Mouse (Mus musculus) liver, embryonic 11.5 days (tissue): ENCODE data around the gene Cela2a. TPM values are rescaled to one million over a fixed set of nuclear protein-coding genes. Genes with fewer than 3 reads are reported as not detected.

ENCODE experiments used
- ATAC-seq: fragments of 200-750 bp; cut with Nextera tagmentation; replicated peaks from 2 replicates; pipeline ENCODE4 v1.8.0; 2017; ENCODE audit warnings: moderate number of reproducible peaks, mild to moderate bottlenecking, moderate TSS enrichment, moderate library complexity; ENCODE audit not compliant: low FRiP score
- DNase-seq: peaks from one replicate; pipeline ENCODE4 v3.0.0-alpha.2; 2017; ENCODE audit warnings: low spot score
- H3K27ac ChIP-seq: fragments of 300-500 bp; sonication (generic); 2 replicates; pipeline ENCODE4 v1.5.1; 2014; ENCODE audit warnings: mild to moderate bottlenecking, low read depth, low read length, control low read depth
- H3K27me3 ChIP-seq: fragments of 300-500 bp; sonication (generic); replicated peaks from 2 replicates; pipeline ENCODE4 v1.6.1; 2014; ENCODE audit warnings: low read length, mixed read lengths; ENCODE audit not compliant: control insufficient read depth, insufficient read depth
- H3K36me3 ChIP-seq: fragments of 300-500 bp; sonication (generic); 2 replicates; pipeline ENCODE4 v1.6.1; 2014; ENCODE audit warnings: mild to moderate bottlenecking, low read length, moderate library complexity, mixed read lengths; ENCODE audit not compliant: control insufficient read depth, insufficient read depth
- H3K4me1 ChIP-seq: fragments of 300-500 bp; sonication (generic); replicated peaks from 2 replicates; pipeline ENCODE4 v1.6.1; 2014; ENCODE audit warnings: low read length, mixed read lengths; ENCODE audit not compliant: control insufficient read depth, insufficient read depth
- H3K4me2 ChIP-seq: fragments of 300-500 bp; sonication (generic); 2 replicates; pipeline ENCODE4 v1.6.1; 2014; ENCODE audit warnings: mild to moderate bottlenecking, control low read depth, moderate library complexity
- H3K4me3 ChIP-seq: fragments of 300-500 bp; sonication (generic); 2 replicates; pipeline ENCODE4 v1.5.1; 2014; ENCODE audit warnings: low read depth, low read length, control low read depth
- H3K9ac ChIP-seq: fragments of 300-500 bp; sonication (generic); 2 replicates; pipeline ENCODE4 v1.6.1; 2014; ENCODE audit warnings: low read depth, low read length, control low read depth
- H3K9me3 ChIP-seq: fragments of 300-500 bp; sonication (generic); 2 replicates; pipeline ENCODE4 v1.6.1; 2016; ENCODE audit warnings: low read length, inconsistent platforms, mixed read lengths; ENCODE audit not compliant: control insufficient read depth
- WGBS: fragments of 180-500 bp; shearing (Covaris S2); extraction: QIAGEN DNeasy Blood & Tissue Kit; methylation state at CpG from one replicate; pipeline ENCODE4 v1.1.7; 2014; 5-methylcytosine and 5-hydroxymethylcytosine counted together
- polyA plus RNA-seq: library from polyadenylated mRNA; unstranded; fragments of >200 nt; fragmentation: Nextera tagmentation; extraction: Ambion mirVana; gene quantifications from 2 replicates; pipeline ENCODE4 v1.2.1, GENCODE M21; 2014

The Cela2a gene
- polyA plus RNA-seq, 1 experiment from 2014 or later: not detected

DNA sequence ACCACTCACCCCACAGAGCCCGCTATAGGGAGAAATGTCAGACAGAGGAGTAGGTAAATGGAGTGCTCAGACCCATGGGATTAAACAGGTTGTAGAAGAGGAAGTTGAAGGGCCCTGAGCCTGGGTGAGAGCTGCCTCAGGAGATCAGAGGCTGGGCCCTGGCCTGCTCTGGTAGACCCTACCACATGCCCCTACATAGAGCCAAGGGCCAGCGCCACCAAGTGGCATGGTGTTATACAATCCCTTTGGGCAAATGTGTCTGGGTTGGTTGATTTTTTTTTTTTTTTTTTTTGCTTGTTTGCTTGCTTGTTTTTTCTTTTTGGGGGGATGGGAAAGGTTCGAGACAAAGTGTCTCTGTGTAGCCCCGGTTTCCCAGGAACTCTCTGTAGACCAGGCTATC is 21.9 kb downstream of the Cela2a start:
- Histone ChIP-seq H3K36me3 (peaks cover 31% of the 10 kb centered on the region), H3K9me3 (no peaks in the 10 kb centered on the region), H3K4me3 (no peak overlapping the region), H3K27ac (no peak overlapping the region), H3K4me1 (no peaks in the 10 kb centered on the region), H3K27me3 (no peaks in the 10 kb centered on the region), H3K4me2 (no peak overlapping the region), H3K9ac (no peak overlapping the region)
- ATAC-seq (no peak), DNase-seq (no peak)
- 76% methylated on average over 4 of the region's 4 CpGs for WGBS

DNA sequence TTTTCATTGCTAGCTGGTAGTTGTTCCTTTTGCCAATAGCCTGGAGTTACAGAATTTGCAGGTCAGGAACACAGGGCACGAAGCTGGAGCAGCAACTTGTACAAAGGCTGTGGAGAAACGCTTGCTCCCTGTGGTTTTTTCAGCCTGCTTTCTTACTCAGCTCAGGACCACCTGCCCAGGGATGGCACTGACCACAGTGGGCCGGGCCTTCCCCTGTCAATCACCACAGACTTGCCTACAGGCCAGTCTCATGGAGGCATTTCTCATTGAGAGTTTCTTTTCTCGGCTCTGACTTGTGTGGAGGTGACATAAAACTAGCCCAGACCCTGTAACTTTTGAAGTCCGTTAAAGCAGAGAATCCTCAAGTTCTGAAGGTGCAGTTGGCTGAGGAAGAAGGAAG is 28.4 kb downstream of the Cela2a start:
- Histone ChIP-seq H3K27me3 (no peaks in the 10 kb centered on the region), H3K36me3 (peaks cover 6% of the 10 kb centered on the region; the same call in 1 of the 2 replicates), H3K4me3 (no peak overlapping the region), H3K9me3 (no peaks in the 10 kb centered on the region), H3K9ac (no peak overlapping the region), H3K4me1 (peaks cover 10% of the 10 kb centered on the region), H3K27ac (no peak overlapping the region), H3K4me2 (no peak overlapping the region)
- ATAC-seq: no peak
- WGBS: 91% methylated on average over 5 of the region's 5 CpGs
- DNase-seq: no peak

DNA sequence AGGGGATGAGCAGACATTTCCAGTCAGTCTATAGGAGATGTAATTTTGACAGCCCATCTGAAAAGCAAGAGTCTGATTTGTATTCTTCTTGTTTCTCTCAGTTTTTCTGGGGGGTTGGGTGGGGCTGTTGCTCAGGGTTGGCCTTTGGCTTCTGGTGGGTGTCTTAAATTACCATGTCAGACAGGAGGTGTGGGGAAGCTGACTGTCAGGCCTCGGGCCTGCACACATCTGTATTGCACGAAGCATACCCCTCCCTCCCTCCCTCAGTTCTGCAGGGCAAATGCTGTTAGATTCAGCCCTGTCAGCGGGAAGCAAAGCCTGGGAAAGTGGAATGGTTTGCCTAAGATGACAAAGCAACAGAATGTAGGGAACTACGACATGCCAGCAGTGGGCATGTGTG is 29.0 kb downstream of the Cela2a start:
- no peak for DNase-seq
- Histone ChIP-seq H3K4me1 (peaks cover 15% of the 10 kb centered on the region), H3K9me3 (no peaks in the 10 kb centered on the region), H3K4me3 (no peak overlapping the region), H3K27me3 (no peaks in the 10 kb centered on the region), H3K4me2 (no peak overlapping the region), H3K9ac (no peak overlapping the region), H3K36me3 (peaks cover 6% of the 10 kb centered on the region; the same call in 1 of the 2 replicates), H3K27ac (no peak overlapping the region)
- ATAC-seq: no peak
- WGBS: 90% methylated on average over 4 of the region's 4 CpGs

DNA sequence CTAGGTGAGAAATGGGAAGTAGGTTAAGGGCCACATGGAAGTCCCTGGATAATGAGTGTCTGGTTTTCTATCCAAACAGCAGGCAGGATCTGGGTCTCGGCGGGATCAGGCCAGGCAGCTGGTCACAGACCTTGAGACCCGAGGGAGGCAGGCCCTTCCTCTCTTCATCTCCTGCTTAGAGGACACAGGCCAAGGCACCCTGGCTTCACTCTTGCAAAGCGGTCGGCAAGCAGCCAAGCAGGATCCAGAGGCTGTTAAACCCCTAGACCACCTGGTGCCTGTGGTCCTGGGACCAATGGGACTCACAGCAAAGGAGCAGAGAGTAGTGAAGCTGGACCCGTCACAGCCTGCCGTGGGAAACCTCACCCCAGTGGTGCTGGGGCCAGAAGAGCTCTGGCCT is 29.6 kb downstream of the Cela2a start:
- 86% methylated on average over 7 of the region's 7 CpGs for WGBS
- H3K9ac ChIP-seq: no peak overlapping the region
- no peak for ATAC-seq

DNA sequence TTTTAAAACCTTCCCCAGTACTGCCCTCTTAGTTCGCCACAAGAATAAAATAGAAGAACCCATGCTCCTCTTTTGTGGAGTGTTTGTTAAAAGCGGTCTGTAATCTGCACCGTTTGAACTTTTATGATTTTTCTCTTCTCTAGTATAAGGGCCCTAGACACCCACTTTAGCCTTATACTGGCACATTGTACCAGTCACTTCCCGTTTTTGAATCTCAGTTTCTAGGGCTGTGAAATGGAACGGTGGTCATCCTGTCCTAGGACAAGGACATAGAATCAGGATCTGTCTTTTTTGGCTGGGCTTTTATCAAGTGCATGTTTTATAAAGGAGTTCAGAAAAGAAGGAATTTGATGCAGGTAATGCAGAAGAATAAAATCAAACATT is 31.8 kb downstream of the Cela2a start:
- 11% methylated on average over 5 of the region's 5 CpGs for WGBS
- H3K9me3 ChIP-seq: no peaks in the 10 kb centered on the region
- ATAC-seq (no peak), DNase-seq (no peak)
- H3K4me3 ChIP-seq: peak overlapping the region; percentile 78
- peak overlapping the region; percentile 93 for H3K27ac ChIP-seq
- peaks cover 6% of the 10 kb centered on the region; the same call in 1 of the 2 replicates for H3K36me3 ChIP-seq
- no peaks in the 10 kb centered on the region for H3K27me3 ChIP-seq
- peak overlapping the region; percentile 69 for H3K4me2 ChIP-seq
- H3K4me1 ChIP-seq: peaks cover 22% of the 10 kb centered on the region
- peak overlapping the region; percentile 65 for H3K9ac ChIP-seq

More for the DNA sequence above, 29.6 kb downstream of the Cela2a start:
- DNase-seq: no peak
- no peak overlapping the region for H3K27ac ChIP-seq
- peaks cover 15% of the 10 kb centered on the region for H3K4me1 ChIP-seq
- no peak overlapping the region for H3K4me2 ChIP-seq
- H3K4me3 ChIP-seq: no peak overlapping the region
- no peaks in the 10 kb centered on the region for H3K27me3 ChIP-seq
- no peaks in the 10 kb centered on the region for H3K9me3 ChIP-seq
- H3K36me3 ChIP-seq: peaks cover 6% of the 10 kb centered on the region; the same call in 1 of the 2 replicates

DNA sequence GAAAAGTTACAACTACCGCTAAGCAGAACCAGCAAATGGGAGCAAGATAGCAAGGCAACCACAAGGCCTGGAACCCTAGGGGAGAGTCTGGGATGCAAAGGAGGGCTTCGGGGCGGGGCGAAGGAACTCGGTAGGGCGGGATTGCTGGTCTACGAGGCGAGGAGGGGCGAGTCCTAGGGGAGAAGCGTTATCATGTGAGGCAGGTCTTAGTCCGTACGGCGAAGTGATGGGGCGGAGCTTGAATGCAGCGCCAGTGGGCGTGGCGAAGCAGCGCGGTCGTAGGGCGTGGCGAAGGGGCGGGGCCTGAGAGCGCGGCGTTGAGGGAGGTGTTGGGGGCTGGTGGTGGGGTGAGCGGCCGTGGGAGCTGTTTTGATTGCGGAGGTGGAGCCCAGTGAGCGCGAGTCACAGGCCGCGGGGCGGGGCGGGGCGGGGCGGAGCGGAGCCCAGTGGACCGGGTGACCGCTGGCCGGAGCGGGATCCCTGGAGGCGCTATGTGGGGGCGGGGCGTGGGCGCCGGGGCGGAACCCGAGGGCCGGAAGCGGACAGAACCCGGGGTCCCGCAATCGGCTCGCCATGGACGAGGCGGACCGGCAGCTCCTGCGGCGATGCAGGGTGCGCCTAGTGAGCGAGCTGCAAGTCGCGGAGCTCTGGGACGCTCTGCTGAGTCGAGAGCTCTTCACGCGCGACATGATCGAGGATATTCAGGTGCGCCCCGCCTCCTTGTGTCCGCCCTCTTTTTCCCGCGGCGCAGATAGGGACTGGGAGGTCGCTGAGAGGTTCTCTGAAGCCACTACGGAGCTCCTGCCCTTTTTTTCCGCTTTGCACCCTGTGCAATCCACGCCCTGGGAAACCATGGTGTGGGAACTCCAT is 32.4 kb downstream of the Cela2a start, which contains the start of gene Casp9:
Gene Casp9, plus strand, starts transcription at position 331 of the 870 bp plus-strand sequence.
- Histone ChIP-seq H3K4me3 (peak within 1 kb of the TSS; percentile 78), H3K27me3 (no peaks in the 10 kb centered on the region), H3K9me3 (no peaks in the 10 kb centered on the region), H3K9ac (peak within 1 kb of the TSS; percentile 65), H3K4me2 (peak within 1 kb of the TSS; percentile 69), H3K27ac (peak within 1 kb of the TSS; percentile 93), H3K36me3 (peaks cover 6% of the 10 kb centered on the region; the same call in 1 of the 2 replicates), H3K4me1 (peaks cover 22% of the 10 kb centered on the region)
- WGBS: under 1% methylated on average over 76 of the region's 80 CpGs
- ATAC-seq (peak; percentile 81), DNase-seq (peak; percentile 99)

DNA sequence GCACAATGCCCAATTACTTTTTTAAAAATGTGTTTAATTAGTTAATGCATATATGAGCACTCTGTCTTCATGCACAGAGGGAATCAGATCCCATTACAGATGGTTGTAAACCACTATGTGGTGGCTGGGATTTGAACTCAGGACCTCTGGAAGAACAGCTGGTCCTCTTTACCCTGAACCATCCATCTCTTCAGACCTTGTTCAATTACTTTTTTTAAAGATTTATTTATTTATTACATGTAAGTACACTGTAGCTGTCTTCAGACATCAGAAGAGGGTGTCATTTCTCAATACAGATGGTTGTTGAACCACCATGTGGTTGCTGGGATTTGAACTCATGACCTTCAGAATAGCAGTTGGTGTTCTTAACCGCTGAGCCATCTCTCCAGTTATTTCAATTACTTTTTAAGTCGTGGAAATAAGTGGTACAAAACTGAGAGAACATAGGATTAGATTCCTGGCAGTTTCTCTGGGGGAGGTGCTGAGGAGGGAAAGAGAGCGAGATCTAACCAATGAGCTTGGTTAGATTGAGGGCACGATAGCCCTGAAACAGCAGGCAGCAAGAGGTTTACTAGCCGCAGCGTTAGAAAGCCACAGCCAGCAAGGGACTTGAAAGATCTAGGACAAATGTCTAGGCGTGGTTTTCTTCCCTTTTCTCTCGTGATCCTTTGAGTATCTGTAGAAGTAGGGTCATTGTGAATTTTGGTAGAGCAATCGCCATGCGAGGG is 33.2 kb downstream of the Cela2a start:
- peaks cover 22% of the 10 kb centered on the region for H3K4me1 ChIP-seq
- H3K4me3 ChIP-seq: peak overlapping the region; percentile 78
- peak overlapping the region; percentile 69 for H3K4me2 ChIP-seq
- ATAC-seq (peak; percentile 14; the same call in 1 of the 2 replicates), DNase-seq (no peak)
- H3K27me3 ChIP-seq: no peaks in the 10 kb centered on the region
- H3K27ac ChIP-seq: peak overlapping the region; percentile 93
- H3K36me3 ChIP-seq: peaks cover 6% of the 10 kb centered on the region; the same call in 1 of the 2 replicates
- peak overlapping the region; percentile 50 for H3K9ac ChIP-seq
- 10% methylated on average over 10 of the region's 10 CpGs for whole genome bisulfite sequencing
- no peaks in the 10 kb centered on the region for H3K9me3 ChIP-seq

DNA sequence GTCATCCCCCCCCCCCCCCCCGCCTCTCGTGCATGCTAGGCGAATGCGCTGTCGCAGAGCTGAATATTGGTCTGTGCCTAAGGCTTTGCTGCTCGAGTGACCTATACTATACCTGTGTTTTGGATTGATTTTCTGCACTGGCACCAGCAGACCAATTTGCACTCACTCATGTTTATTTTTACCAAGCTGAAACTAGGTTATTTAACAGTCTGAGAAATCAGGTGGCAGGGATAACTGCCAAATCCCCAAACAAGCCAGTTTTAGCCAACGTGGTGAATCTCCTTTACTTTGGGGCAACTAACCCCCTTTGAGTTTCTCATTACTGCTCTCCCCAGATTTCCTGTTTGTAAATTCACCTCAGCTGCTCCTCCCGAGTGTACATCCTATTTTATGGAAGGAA is 34.0 kb downstream of the Cela2a start:
- Histone ChIP-seq H3K36me3 (peaks cover under 1% of the 10 kb centered on the region; the same call in 1 of the 2 replicates), H3K27ac (no peak overlapping the region), H3K27me3 (no peaks in the 10 kb centered on the region), H3K4me1 (peaks cover 22% of the 10 kb centered on the region), H3K9ac (no peak overlapping the region), H3K4me2 (no peak overlapping the region), H3K9me3 (no peaks in the 10 kb centered on the region), H3K4me3 (no peak overlapping the region)
- 88% methylated on average over 8 of the region's 8 CpGs for WGBS
- ATAC-seq: no peak
- no peak for DNase-seq
